ENCODE assay signal across 1 mouse cellular context in the genomic region with DNA sequence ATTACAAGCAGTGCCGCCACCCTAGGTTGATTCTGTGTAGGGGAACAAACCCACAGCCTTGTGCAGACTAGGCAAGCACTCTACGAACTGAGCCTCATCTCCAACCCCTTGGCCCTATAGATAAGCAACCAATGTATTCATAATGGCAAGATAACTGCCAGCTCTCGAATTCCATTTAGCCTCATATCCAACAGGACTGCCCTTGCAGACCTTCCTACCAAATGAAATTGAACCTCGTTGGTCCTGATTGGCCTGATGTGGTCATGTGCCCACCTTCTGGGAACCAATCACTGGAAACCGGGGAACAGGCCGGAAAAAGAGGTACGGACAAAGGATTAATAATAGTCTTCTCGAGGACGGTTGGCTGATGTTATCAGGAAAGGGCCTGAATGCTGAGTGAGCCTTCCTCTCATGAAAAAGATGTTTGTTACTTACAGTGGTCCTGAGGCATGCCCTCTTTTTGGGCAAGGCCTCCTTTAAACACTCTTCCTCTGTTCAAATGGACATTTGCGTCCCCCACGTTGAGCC.
TF ChIP-seq lines count a peak whose summit lies in the region.

No protein-coding gene starts in this region.

TF ChIP-seq in MEL, 35 proteins besides CTCF, POLR2A, EP300 and RAD21 (continued from another document):
- TF ChIP-seq HCFC1 (IDR thresholded peaks at IDR 0.05; ENCODE audit: low read depth, low read length) (peak; percentile 62; the same call in 1 of the 2 replicates), MEF2A (IDR thresholded peaks at IDR 0.05; ENCODE audit: extremely low read depth, insufficient replicate concordance, low read depth, low read length, poor library complexity, severe bottlenecking) (peak; percentile 52; the same call in 1 of the 2 replicates), MYC (IDR thresholded peaks at IDR 0.05; ENCODE audit: low read depth, low read length) (peak; percentile 64), JUND (IDR thresholded peaks at IDR 0.05; ENCODE audit: low read depth, low read length) (no peak), TBP (IDR thresholded peaks at IDR 0.05; ENCODE audit: low read depth, low read length) (peak; percentile 97), BHLHE40 (IDR thresholded peaks at IDR 0.05; ENCODE audit: borderline replicate concordance, low read depth, low read length) (no peak), MAX (IDR thresholded peaks at IDR 0.05; ENCODE audit: low read length) (peak; percentile 98), POLR2AphosphoS5 (IDR thresholded peaks at IDR 0.05; ENCODE audit: borderline replicate concordance, low read depth, low read length) (peak; percentile 94; the same call in 1 of the 2 replicates), NELFE (IDR thresholded peaks at IDR 0.05; ENCODE audit: low read depth, low read length) (peak; percentile 76), NRF1 (IDR thresholded peaks at IDR 0.05; ENCODE audit: insufficient read depth, low read depth, low read length, poor library complexity, severe bottlenecking) (0 out of 2 replicates have a peak, but pooled peaks have one; percentile 11), E2F4 (IDR thresholded peaks at IDR 0.05; ENCODE audit: borderline replicate concordance, low read depth, low read length) (no peak), ZMIZ1 (IDR thresholded peaks at IDR 0.05; ENCODE audit: low read depth, low read length) (peak; percentile 98), ZKSCAN1 (IDR thresholded peaks at IDR 0.05; ENCODE audit: low read depth, low read length) (no peak), SIN3A (IDR thresholded peaks at IDR 0.05; ENCODE audit: low read length) (peak; percentile 49; the same call in 1 of the 2 replicates), MAZ (IDR thresholded peaks at IDR 0.05; ENCODE audit: low read depth, low read length) (no peak), ELF1 (IDR thresholded peaks at IDR 0.05; ENCODE audit: low read depth, low read length) (peak; percentile 83), GABPA (IDR thresholded peaks at IDR 0.05; ENCODE audit: low read depth, low read length) (no peak), ZNF384 (IDR thresholded peaks at IDR 0.05; ENCODE audit: low read depth, low read length) (no peak), USF1 (IDR thresholded peaks at IDR 0.05; ENCODE audit: low read depth, low read length) (peak; percentile 100), MXI1 (IDR thresholded peaks at IDR 0.05; ENCODE audit: low read depth, low read length) (peak; percentile 61; the same call in 1 of the 2 replicates), MYB (IDR thresholded peaks at IDR 0.05; ENCODE audit: low read depth, low read length) (peak; percentile 47; the same call in 1 of the 2 replicates), USF2 (IDR thresholded peaks at IDR 0.05; ENCODE audit: borderline replicate concordance in 1 of 2, insufficient read depth in 1 of 2, low read depth in 1 of 2, low read length in 2 of 2) (peak; percentile 94 to 98), TAL1 (IDR thresholded peaks at IDR 0.05; ENCODE audit: low read length) (peak; percentile 57), SMC3 (IDR thresholded peaks at IDR 0.05; ENCODE audit: low read depth, low read length) (no peak), ETS1 (IDR thresholded peaks at IDR 0.05; ENCODE audit: low read depth, low read length) (peak; percentile 64)
